Mouse (Mus musculus) lung, postnatal 0 days (tissue): ENCODE data around the gene Gnai2.
A peak's percentile ranks its signal among the peaks of the same experiment; 100 is the strongest.

Source experiments
- CTCF ChIP-seq: IDR thresholded peaks from 2 replicates; pipeline ENCODE4 v1.5.1; 2016; ENCODE audit warnings: antibody characterized with exemption, mild to moderate bottlenecking
- EP300 ChIP-seq: IDR thresholded peaks from 2 replicates; pipeline ENCODE4 v1.6.1; 2016; ENCODE audit warnings: antibody characterized with exemption, mild to moderate bottlenecking, control low read depth

- TF ChIP-seq CTCF (peak; percentile 31; the same call in 1 of the 2 replicates), EP300 (no peak)
Observed at GRCm38 (mm10) chr9:107646975-107647374, 11.8 kb upstream of the Gnai2 start.
